Mouse (Mus musculus): Measurements from ENCODE around the gene Actrt1.

The Actrt1 gene

GRCm38 (mm10) chrX:46328707-46329106 is at the start of gene Actrt1:
Actrt1 (plus strand) TSS chrX:46329007.
- in situ Hi-C loops (cut with MboI) = no loop called here

- in situ Hi-C loops (cut with MboI) = no loop called here
Observed at GRCm38 (mm10) chrX:46331463-46332115, 2.8 kb downstream of the Actrt1 start.
